9 mouse cellular contexts compared by ENCODE assay signal in genomic region chr6:35426301-35426700, GRCm38 (mm10).
DNase-seq lines count a peak whose midpoint lies in the region; ATAC-seq and TF ChIP-seq lines count a peak whose summit lies in the region.
"Had no signal": no experiment of that assay in that cellular context is flagged by ENCODE, and none has a peak within 500 bp of the region (broad histone marks: within the 10 kb centered on the region; RNA-seq: fewer than 3 reads in every experiment).

No protein-coding gene starts in this region.

- no peaks in the 10 kb centered on the region for H3K36me3 ChIP-seq in limb, embryonic 14.5 days (ENCODE audit: control insufficient read depth, insufficient read depth, low read length)
- no peaks in the 10 kb centered on the region for H3K36me3 ChIP-seq in limb, embryonic 10.5 days
- H3K36me3 ChIP-seq in heart, embryonic 16.5 days (ENCODE audit: control insufficient read depth, insufficient read depth): no peaks in the 10 kb centered on the region
- H3K36me3 ChIP-seq in forebrain, embryonic 11.5 days (ENCODE audit: control insufficient read depth, insufficient read depth, low read length): no peaks in the 10 kb centered on the region
- H3K36me3 ChIP-seq in thymus, adult 2 months (ENCODE audit: control insufficient read depth, insufficient read depth, low read length): no peaks in the 10 kb centered on the region

- no peak overlapping the region for H3K4me2 ChIP-seq in limb, embryonic 14.5 days (replicated peaks; ENCODE audit: low read depth, low read length, severe bottlenecking)
- H3K4me2 ChIP-seq in heart, embryonic 16.5 days (ENCODE audit: low read depth, low read length): no peak overlapping the region
- H3K4me2 ChIP-seq in forebrain, embryonic 11.5 days (ENCODE audit: low read depth, low read length, severe bottlenecking): no peak overlapping the region

- no peak overlapping the region for H3K27ac ChIP-seq in limb, embryonic 14.5 days (replicated peaks; ENCODE audit: low read depth, low read length)
- H3K27ac ChIP-seq in limb, embryonic 10.5 days: no peak overlapping the region
- H3K27ac ChIP-seq in heart, embryonic 16.5 days (ENCODE audit: low read length): peak overlapping the region; percentile 58
- H3K27ac ChIP-seq in forebrain, embryonic 11.5 days (ENCODE audit: low read depth, low read length): no peak overlapping the region
- H3K27ac ChIP-seq in thymus, adult 2 months (ENCODE audit: control insufficient read depth, insufficient read depth, low read length): no peak overlapping the region
- H3K27ac ChIP-seq: macrophage had no signal

- H3K27me3 ChIP-seq in limb, embryonic 14.5 days (ENCODE audit: control insufficient read depth, insufficient read depth, low read length): no peaks in the 10 kb centered on the region
- no peaks in the 10 kb centered on the region for H3K27me3 ChIP-seq in limb, embryonic 10.5 days (ENCODE audit: low read depth, poor library complexity, severe bottlenecking)
- H3K27me3 ChIP-seq in heart, embryonic 16.5 days (ENCODE audit: control insufficient read depth, insufficient read depth, low read length): no peaks in the 10 kb centered on the region
- H3K27me3 ChIP-seq in forebrain, embryonic 11.5 days (ENCODE audit: control insufficient read depth, insufficient read depth, low read length): no peaks in the 10 kb centered on the region
- no peaks in the 10 kb centered on the region for H3K27me3 ChIP-seq in thymus, adult 2 months (ENCODE audit: control insufficient read depth, insufficient read depth, low read length)

- WGBS in limb, embryonic 14.5 days: 72% methylated on average over 3 of the region's 3 CpGs
- WGBS in limb, embryonic 10.5 days: 85% methylated on average over 3 of the region's 3 CpGs
- WGBS in heart, embryonic 16.5 days: 39% methylated on average over 3 of the region's 3 CpGs
- WGBS in forebrain, embryonic 11.5 days: 84% methylated on average over 3 of the region's 3 CpGs
- 94% methylated on average over 3 of the region's 3 CpGs for WGBS in thymus, adult 2 months

- H3K9me3 ChIP-seq in limb, embryonic 14.5 days (ENCODE audit: control insufficient read depth, low read length): no peaks in the 10 kb centered on the region
- no peaks in the 10 kb centered on the region for H3K9me3 ChIP-seq in limb, embryonic 10.5 days (replicated peaks)
- H3K9me3 ChIP-seq in heart, embryonic 16.5 days (replicated peaks; ENCODE audit: control insufficient read depth, low read length): no peaks in the 10 kb centered on the region
- H3K9me3 ChIP-seq in forebrain, embryonic 11.5 days (ENCODE audit: control insufficient read depth, low read length): no peaks in the 10 kb centered on the region

- H3K4me1 ChIP-seq in limb, embryonic 14.5 days (ENCODE audit: control insufficient read depth, insufficient read depth, low read length): no peaks in the 10 kb centered on the region
- no peaks in the 10 kb centered on the region for H3K4me1 ChIP-seq in limb, embryonic 10.5 days
- H3K4me1 ChIP-seq in heart, embryonic 16.5 days (ENCODE audit: control insufficient read depth, insufficient read depth, low read length): peaks cover 5% of the 10 kb centered on the region; the same call in 1 of the 2 replicates
- no peaks in the 10 kb centered on the region for H3K4me1 ChIP-seq in forebrain, embryonic 11.5 days (replicated peaks; ENCODE audit: control insufficient read depth, insufficient read depth, low read length)
- no peaks in the 10 kb centered on the region for H3K4me1 ChIP-seq in thymus, adult 2 months (replicated peaks; ENCODE audit: control insufficient read depth, insufficient read depth, low read length)

- TF ChIP-seq POLR2A in limb, embryonic 14.5 days (IDR thresholded peaks at IDR 0.05; ENCODE audit: borderline replicate concordance, extremely low read depth, insufficient read depth, insufficient read length): no peak
- TF ChIP-seq POLR2A in thymus, adult 2 months (IDR thresholded peaks at IDR 0.05; ENCODE audit: control insufficient read depth, extremely low read depth, insufficient read depth, low read length, poor library complexity): no peak

- TF ChIP-seq CTCF in thymus, adult 2 months (IDR thresholded peaks at IDR 0.05; ENCODE audit: borderline replicate concordance, control insufficient read depth, extremely low read depth, insufficient read depth, low read length, poor library complexity): no peak

- no peak overlapping the region for H3K9ac ChIP-seq in limb, embryonic 14.5 days (ENCODE audit: low read depth, low read length, severe bottlenecking)
- no peak overlapping the region for H3K9ac ChIP-seq in heart, embryonic 16.5 days (ENCODE audit: low read length)
- no peak overlapping the region for H3K9ac ChIP-seq in forebrain, embryonic 11.5 days (ENCODE audit: low read length)

- no peak overlapping the region for H3K4me3 ChIP-seq in limb, embryonic 14.5 days (replicated peaks; ENCODE audit: low read length)
- H3K4me3 ChIP-seq in limb, embryonic 10.5 days: no peak overlapping the region
- H3K4me3 ChIP-seq in heart, embryonic 16.5 days (ENCODE audit: low read length): no peak overlapping the region
- H3K4me3 ChIP-seq in forebrain, embryonic 11.5 days (ENCODE audit: low read depth, low read length): no peak overlapping the region
- H3K4me3 ChIP-seq in thymus, adult 2 months (ENCODE audit: control insufficient read depth, insufficient read depth, low read length): no peak overlapping the region

- no peak for ATAC-seq in limb, embryonic 14.5 days (ENCODE audit: low FRiP score, low read depth)
- ATAC-seq in heart, embryonic 16.5 days (replicated peaks; ENCODE audit: extremely low read depth, insufficient read depth, low FRiP score): peak; percentile 77
- no peak for ATAC-seq in forebrain, embryonic 11.5 days (replicated peaks; ENCODE audit: low FRiP score)

- DNase-seq in limb, embryonic 14.5 days (ENCODE audit: low spot score): peak; percentile 17
- no peak for DNase-seq in limb, embryonic 10.5 days (ENCODE audit: low spot score)
- peak; percentile 15 to 36 for DNase-seq in cerebellum, postnatal 14 days
- peak; percentile 70 for DNase-seq in skeletal muscle tissue, adult 2 months (ENCODE audit: low read depth, low spot score)
- DNase-seq in forebrain, embryonic 11.5 days (ENCODE audit: low spot score): no peak
- no peak for DNase-seq in ovary, postnatal 14 days (ENCODE audit: low spot score)
- DNase-seq in thymus, adult 2 months: no peak

Comparison
In these comparisons a context has a peak if more than half of its experiments do, and no peak if none do; other contexts are left out.
1. DNase-seq: peak in limb, embryonic 14.5 days (single experiment), cerebellum, postnatal 14 days (2 of 2) and skeletal muscle tissue, adult 2 months (single experiment); none in limb, embryonic 10.5 days (single experiment), forebrain, embryonic 11.5 days (single experiment), ovary, postnatal 14 days (single experiment) and thymus, adult 2 months (single experiment).